Mouse (Mus musculus): ENCODE data around the gene Scyl2. TPM values are rescaled to one million over a fixed set of nuclear protein-coding genes. Genes with fewer than 3 reads are reported as not detected.
"Not testable (repeated sequence)": the region's sequence is repeated elsewhere in the genome, so short reads cannot be mapped to it uniquely, and the experiment has no call there.

The Scyl2 gene
- polyA plus RNA-seq, 1 experiment from 2014 or later: 4.1 TPM

DNA sequence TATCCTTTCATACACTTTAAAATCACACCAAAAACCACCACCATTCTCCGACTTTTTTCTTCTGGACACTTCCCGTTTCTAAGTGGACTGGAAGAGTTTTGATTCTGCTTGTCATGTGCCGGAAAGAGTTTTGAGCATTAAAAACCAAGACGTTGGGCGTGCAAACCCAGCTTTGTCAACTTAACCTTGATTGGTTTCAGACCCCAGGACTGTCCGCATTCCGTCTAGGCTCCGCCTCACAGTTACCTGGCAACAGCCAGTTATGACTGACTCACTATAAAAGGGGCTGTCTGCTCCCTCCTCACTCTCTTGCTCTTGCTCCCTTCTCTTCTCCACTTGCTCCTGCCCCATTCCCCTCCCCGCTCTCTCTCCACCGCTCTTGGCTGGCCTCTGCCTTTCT is 22.6 kb upstream of the Scyl2 start:
- Histone ChIP-seq H3K4me1 (ENCODE audit: control insufficient read depth, insufficient read depth, low read length) (no peaks in the 10 kb centered on the region), H3K27me3 (ENCODE audit: control insufficient read depth, insufficient read depth, low read length) (no peaks in the 10 kb centered on the region), H3K4me2 (ENCODE audit: low read depth, low read length) (peak overlapping the region; percentile 60), H3K4me3 (ENCODE audit: low read length) (peak overlapping the region; percentile 31), H3K27ac (ENCODE audit: low read length) (no peak overlapping the region), H3K9me3 (replicated peaks; ENCODE audit: control insufficient read depth, low read length) (no peaks in the 10 kb centered on the region), H3K9ac (ENCODE audit: low read length) (no peak overlapping the region), H3K36me3 (ENCODE audit: control insufficient read depth, insufficient read depth) (peaks cover 21% of the 10 kb centered on the region)
- 34% methylated on average over 10 of the region's 10 CpGs for WGBS
- ATAC-seq (replicated peaks; ENCODE audit: extremely low read depth, insufficient read depth, low FRiP score): peak; percentile 72

GRCm38 (mm10) chr10:89707397-89707796 is 21.3 kb upstream of the Scyl2 start:
- H3K4me1 ChIP-seq (ENCODE audit: control insufficient read depth, insufficient read depth, low read length): no peaks in the 10 kb centered on the region
- no peak overlapping the region for H3K4me2 ChIP-seq (ENCODE audit: low read depth, low read length)
- no peaks in the 10 kb centered on the region for H3K9me3 ChIP-seq (replicated peaks; ENCODE audit: control insufficient read depth, low read length)
- WGBS: 81% methylated on average over 3 of the region's 3 CpGs
- H3K27me3 ChIP-seq (ENCODE audit: control insufficient read depth, insufficient read depth, low read length): no peaks in the 10 kb centered on the region
- H3K27ac ChIP-seq (ENCODE audit: low read length): no peak overlapping the region
- no peak overlapping the region for H3K9ac ChIP-seq (ENCODE audit: low read length)
- ATAC-seq (replicated peaks; ENCODE audit: extremely low read depth, insufficient read depth, low FRiP score): no peak
- H3K4me3 ChIP-seq (ENCODE audit: low read length): no peak overlapping the region
- peaks cover 13% of the 10 kb centered on the region for H3K36me3 ChIP-seq (ENCODE audit: control insufficient read depth, insufficient read depth)

GRCm38 (mm10) chr10:89703042-89703441 is 17.0 kb upstream of the Scyl2 start:
- ATAC-seq (replicated peaks; ENCODE audit: extremely low read depth, insufficient read depth, low FRiP score): no peak
- no peak overlapping the region for H3K4me3 ChIP-seq (ENCODE audit: low read length)
- no peaks in the 10 kb centered on the region for H3K27me3 ChIP-seq (ENCODE audit: control insufficient read depth, insufficient read depth, low read length)
- H3K4me2 ChIP-seq (ENCODE audit: low read depth, low read length): no peak overlapping the region
- no peaks in the 10 kb centered on the region for H3K9me3 ChIP-seq (replicated peaks; ENCODE audit: control insufficient read depth, low read length)
- no peaks in the 10 kb centered on the region for H3K36me3 ChIP-seq (ENCODE audit: control insufficient read depth, insufficient read depth)
- no peak overlapping the region for H3K9ac ChIP-seq (ENCODE audit: low read length)
- no peak overlapping the region for H3K27ac ChIP-seq (ENCODE audit: low read length)
- no peaks in the 10 kb centered on the region for H3K4me1 ChIP-seq (ENCODE audit: control insufficient read depth, insufficient read depth, low read length)
- 44% methylated on average over 5 of the region's 5 CpGs for WGBS

DNA sequence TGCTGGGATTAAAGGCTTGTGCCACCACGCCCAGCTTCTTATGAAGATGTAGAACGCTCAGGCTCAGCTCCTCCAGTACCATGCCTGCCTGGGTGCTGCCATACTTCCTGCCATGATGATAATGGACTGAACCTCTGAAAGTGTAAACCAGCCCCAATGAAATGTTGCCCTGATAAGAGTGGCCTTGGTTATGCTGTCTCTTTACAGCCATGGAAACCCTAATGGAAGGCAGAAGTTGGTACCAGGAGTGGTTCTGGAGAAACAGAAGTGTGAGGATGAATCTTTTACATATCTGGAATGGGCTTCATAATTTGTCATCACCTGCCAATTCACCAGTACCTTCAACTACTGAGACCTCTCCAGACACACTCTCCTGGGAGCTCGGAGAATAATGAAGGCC is 11.9 kb upstream of the Scyl2 start:
- no peak overlapping the region for H3K27ac ChIP-seq (ENCODE audit: low read length)
- no peaks in the 10 kb centered on the region for H3K9me3 ChIP-seq (replicated peaks; ENCODE audit: control insufficient read depth, low read length)
- WGBS: 89% methylated on average over 3 of the region's 3 CpGs
- H3K27me3 ChIP-seq (ENCODE audit: control insufficient read depth, insufficient read depth, low read length): no peaks in the 10 kb centered on the region
- H3K4me3 ChIP-seq (ENCODE audit: low read length): no peak overlapping the region
- no peaks in the 10 kb centered on the region for H3K36me3 ChIP-seq (ENCODE audit: control insufficient read depth, insufficient read depth)
- ATAC-seq (replicated peaks; ENCODE audit: extremely low read depth, insufficient read depth, low FRiP score): no peak
- H3K4me2 ChIP-seq (ENCODE audit: low read depth, low read length): no peak overlapping the region
- no peak overlapping the region for H3K9ac ChIP-seq (ENCODE audit: low read length)
- no peaks in the 10 kb centered on the region for H3K4me1 ChIP-seq (ENCODE audit: control insufficient read depth, insufficient read depth, low read length)

- not testable (repeated sequence) for H3K27ac ChIP-seq (ENCODE audit: low read length); H3K4me1 ChIP-seq (ENCODE audit: control insufficient read depth, insufficient read depth, low read length); H3K4me3 ChIP-seq (ENCODE audit: low read length); H3K27me3 ChIP-seq (ENCODE audit: control insufficient read depth, insufficient read depth, low read length); H3K9ac ChIP-seq (ENCODE audit: low read length); H3K36me3 ChIP-seq (ENCODE audit: control insufficient read depth, insufficient read depth); ATAC-seq (replicated peaks; ENCODE audit: extremely low read depth, insufficient read depth, low FRiP score); H3K4me2 ChIP-seq (ENCODE audit: low read depth, low read length); H3K9me3 ChIP-seq (replicated peaks; ENCODE audit: control insufficient read depth, low read length)
- WGBS: 70% methylated on average over 2 of the region's 2 CpGs
These were observed 10.2 kb upstream of the Scyl2 start for GRCm38 (mm10) chr10:89696270-89696669.

GRCm38 (mm10) chr10:89695194-89695911 is 9.3 kb upstream of the Scyl2 start:
- Histone ChIP-seq H3K36me3 (ENCODE audit: control insufficient read depth, insufficient read depth) (no peaks in the 10 kb centered on the region), H3K4me3 (ENCODE audit: low read length) (no peak overlapping the region), H3K9ac (ENCODE audit: low read length) (no peak overlapping the region), H3K27ac (ENCODE audit: low read length) (no peak overlapping the region), H3K4me2 (ENCODE audit: low read depth, low read length) (peak overlapping the region; percentile 26; the same call in 1 of the 2 replicates), H3K9me3 (replicated peaks; ENCODE audit: control insufficient read depth, low read length) (no peaks in the 10 kb centered on the region), H3K4me1 (ENCODE audit: control insufficient read depth, insufficient read depth, low read length) (no peaks in the 10 kb centered on the region), H3K27me3 (ENCODE audit: control insufficient read depth, insufficient read depth, low read length) (no peaks in the 10 kb centered on the region)
- 62% methylated on average over 20 of the region's 20 CpGs for WGBS
- no peak for ATAC-seq (replicated peaks; ENCODE audit: extremely low read depth, insufficient read depth, low FRiP score)

DNA sequence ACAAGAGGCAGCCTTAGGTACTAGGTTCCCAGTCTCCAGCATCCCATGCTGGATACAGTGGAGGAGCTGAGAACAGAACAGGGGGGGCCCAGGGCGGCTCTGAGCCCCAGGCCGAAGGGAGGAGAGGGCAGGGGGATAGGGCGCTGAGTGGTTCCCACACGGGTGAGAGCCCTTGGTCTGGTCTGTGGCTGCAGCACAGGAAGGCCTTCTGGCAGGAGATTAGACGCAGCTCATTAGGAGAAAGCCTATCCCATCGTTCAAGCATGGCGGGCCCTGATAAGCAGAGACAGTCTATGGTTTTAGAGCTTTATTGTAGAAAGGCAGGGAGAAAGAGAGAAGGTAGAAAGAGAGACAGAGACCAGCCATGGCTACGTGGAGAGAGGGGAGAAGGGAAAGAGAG is 3.9 kb upstream of the Scyl2 start:
- no peaks in the 10 kb centered on the region for H3K36me3 ChIP-seq (ENCODE audit: control insufficient read depth, insufficient read depth)
- H3K4me3 ChIP-seq (ENCODE audit: low read length): no peak overlapping the region
- H3K27me3 ChIP-seq (ENCODE audit: control insufficient read depth, insufficient read depth, low read length): no peaks in the 10 kb centered on the region
- no peaks in the 10 kb centered on the region for H3K9me3 ChIP-seq (replicated peaks; ENCODE audit: control insufficient read depth, low read length)
- 50% methylated on average over 8 of the region's 8 CpGs for WGBS
- ATAC-seq (replicated peaks; ENCODE audit: extremely low read depth, insufficient read depth, low FRiP score): no peak
- no peak overlapping the region for H3K27ac ChIP-seq (ENCODE audit: low read length)
- no peak overlapping the region for H3K9ac ChIP-seq (ENCODE audit: low read length)
- no peak overlapping the region for H3K4me2 ChIP-seq (ENCODE audit: low read depth, low read length)
- H3K4me1 ChIP-seq (ENCODE audit: control insufficient read depth, insufficient read depth, low read length): peaks cover 5% of the 10 kb centered on the region

DNA sequence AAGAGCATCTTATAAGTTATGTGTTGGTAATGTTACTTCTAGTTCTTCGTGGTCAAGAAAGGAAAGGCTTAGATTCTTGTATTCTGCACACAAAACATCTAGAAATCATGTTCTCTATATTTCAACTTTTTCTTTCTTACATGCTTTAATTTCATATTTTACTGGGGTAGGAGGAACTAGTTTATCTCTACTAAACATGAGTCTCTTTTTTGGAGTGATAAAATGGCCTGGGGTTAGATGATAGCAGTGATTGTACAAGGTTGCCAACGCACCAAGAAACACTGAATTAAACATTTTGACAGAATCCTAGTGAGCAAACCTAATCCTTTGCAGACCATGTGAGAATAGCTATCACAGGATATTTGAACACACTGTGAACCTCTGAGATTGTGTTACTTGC is 1.4 kb upstream of the Scyl2 start:
- WGBS: 73% methylated on average over 2 of the region's 2 CpGs
- H3K4me1 ChIP-seq (ENCODE audit: control insufficient read depth, insufficient read depth, low read length): peaks cover 11% of the 10 kb centered on the region
- H3K27me3 ChIP-seq (ENCODE audit: control insufficient read depth, insufficient read depth, low read length): no peaks in the 10 kb centered on the region
- H3K4me3 ChIP-seq (ENCODE audit: low read length): no peak overlapping the region
- no peak for ATAC-seq (replicated peaks; ENCODE audit: extremely low read depth, insufficient read depth, low FRiP score)
- H3K9me3 ChIP-seq (replicated peaks; ENCODE audit: control insufficient read depth, low read length): no peaks in the 10 kb centered on the region
- H3K9ac ChIP-seq (ENCODE audit: low read length): no peak overlapping the region
- H3K36me3 ChIP-seq (ENCODE audit: control insufficient read depth, insufficient read depth): no peaks in the 10 kb centered on the region
- no peak overlapping the region for H3K27ac ChIP-seq (ENCODE audit: low read length)
- H3K4me2 ChIP-seq (ENCODE audit: low read depth, low read length): no peak overlapping the region

DNA sequence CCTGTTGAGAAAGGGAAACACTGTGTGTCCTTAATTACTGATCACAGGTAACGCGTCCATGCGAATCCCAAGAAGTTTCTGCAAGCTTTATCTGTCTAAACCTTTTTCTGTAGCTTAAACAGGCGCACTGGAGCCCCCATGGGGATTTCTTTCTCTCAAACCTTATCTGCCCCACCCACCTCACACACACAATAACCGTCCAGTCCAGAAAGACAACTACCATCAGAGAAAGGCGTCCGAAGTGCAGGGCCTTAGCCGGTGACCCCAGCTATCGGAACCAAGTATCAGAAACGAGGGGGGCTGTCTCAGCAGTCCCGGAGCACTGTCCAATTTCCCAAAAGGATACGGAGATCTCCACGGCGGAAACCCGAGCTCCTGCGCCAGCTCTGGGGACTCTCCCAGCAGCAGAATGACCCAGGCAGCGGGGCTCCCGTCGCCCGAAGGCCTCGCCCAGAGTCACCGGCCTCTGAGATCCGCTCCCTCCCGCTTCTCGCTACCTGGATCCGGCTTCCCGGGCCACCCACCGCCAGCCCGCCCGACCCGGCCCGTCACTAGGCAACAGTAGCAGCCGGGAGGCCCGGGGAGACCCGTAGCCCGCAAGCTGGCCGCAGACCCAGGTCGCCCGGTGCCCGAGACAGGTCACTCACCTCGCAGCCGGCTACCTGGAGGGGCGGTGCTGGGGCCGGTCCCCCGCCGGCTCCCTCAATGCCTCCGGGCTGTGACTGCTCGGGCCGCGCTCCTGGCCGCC is 520 bp downstream of the Scyl2 start:
- Histone ChIP-seq H3K9me3 (replicated peaks; ENCODE audit: control insufficient read depth, low read length) (no peaks in the 10 kb centered on the region), H3K27ac (ENCODE audit: low read length) (peak overlapping the region; percentile 44; the same call in 1 of the 2 replicates), H3K9ac (ENCODE audit: low read length) (peak overlapping the region; percentile 96), H3K4me2 (ENCODE audit: low read depth, low read length) (peak overlapping the region; percentile 80), H3K4me1 (ENCODE audit: control insufficient read depth, insufficient read depth, low read length) (peaks cover 13% of the 10 kb centered on the region), H3K4me3 (ENCODE audit: low read length) (peak overlapping the region; percentile 96), H3K36me3 (ENCODE audit: control insufficient read depth, insufficient read depth) (no peaks in the 10 kb centered on the region), H3K27me3 (ENCODE audit: control insufficient read depth, insufficient read depth, low read length) (no peaks in the 10 kb centered on the region)
- ATAC-seq (replicated peaks; ENCODE audit: extremely low read depth, insufficient read depth, low FRiP score): peak; percentile 61
- WGBS: under 1% methylated on average over 51 of the region's 51 CpGs
